Comparison of ENCODE assay signal across 15 mouse cellular contexts in the genomic region with DNA sequence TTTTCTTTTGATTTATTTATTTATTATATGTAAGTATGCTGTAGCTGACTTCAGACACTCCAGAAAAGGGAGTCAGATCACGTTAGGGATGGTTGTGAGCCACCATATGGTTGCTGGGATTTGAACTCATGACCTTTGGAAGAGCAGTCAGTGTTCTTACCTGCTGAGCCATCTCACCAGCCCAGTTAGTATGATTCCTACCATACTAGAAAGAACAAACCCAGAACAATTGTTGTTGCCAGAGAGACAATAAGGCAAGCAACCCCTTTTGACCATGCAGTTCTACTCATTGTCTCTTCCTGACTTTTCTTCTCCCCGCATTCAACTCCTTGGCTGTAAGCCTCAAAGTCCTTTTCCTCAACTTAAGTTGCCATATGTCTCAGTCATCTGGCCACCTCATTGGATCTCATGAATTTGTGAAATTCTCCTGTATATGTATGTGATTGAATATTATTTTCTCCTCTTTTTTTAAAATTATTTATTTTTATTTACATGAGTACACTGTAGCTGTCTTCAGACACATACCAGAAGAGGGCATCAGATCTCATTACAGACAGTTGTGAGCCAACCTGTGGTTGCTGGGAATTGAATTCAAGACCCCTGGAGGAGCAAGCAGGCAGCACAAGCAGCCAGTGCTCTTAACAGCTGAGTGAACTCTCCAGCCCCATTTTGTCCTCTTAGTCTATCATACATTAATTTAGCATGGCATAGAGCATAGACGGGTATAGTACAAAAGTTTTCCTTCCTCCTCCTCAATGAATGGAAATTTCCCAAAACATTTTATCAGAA. TPM values are rescaled to one million over a fixed set of nuclear protein-coding genes. Genes with fewer than 3 reads are reported as not detected.
DNase-seq lines count a peak whose midpoint lies in the region; ATAC-seq and TF ChIP-seq lines count a peak whose summit lies in the region.
"Had no signal": no experiment of that assay in that cellular context is flagged by ENCODE, and none has a peak within 500 bp of the region (broad histone marks: within the 10 kb centered on the region; RNA-seq: fewer than 3 reads in every experiment).

No protein-coding gene starts in this region.

- no peaks in the 10 kb centered on the region for H3K36me3 ChIP-seq in liver, embryonic 14.5 days (replicated peaks; ENCODE audit: control insufficient read depth, insufficient read depth, low read depth)
- H3K36me3 ChIP-seq in liver, embryonic 11.5 days (ENCODE audit: control insufficient read depth, insufficient read depth, low read length): no peaks in the 10 kb centered on the region
- H3K36me3 ChIP-seq: forebrain, embryonic 15.5 days; lung, embryonic 15.5 days had no signal

- H3K27ac ChIP-seq in liver, embryonic 14.5 days: no peak overlapping the region
- no peak overlapping the region for H3K27ac ChIP-seq in liver, embryonic 11.5 days (ENCODE audit: low read depth, low read length)
- H3K27ac ChIP-seq: forebrain, embryonic 15.5 days; left cerebral cortex, adult 2 months had no signal

- H3K4me3 ChIP-seq in liver, embryonic 14.5 days (ENCODE audit: insufficient read depth in 1 of 2, low read depth in 2 of 2, low read length in 2 of 2): no peak overlapping the region
- no peak overlapping the region for H3K4me3 ChIP-seq in liver, embryonic 11.5 days (ENCODE audit: low read depth, low read length)
- H3K4me3 ChIP-seq: forebrain, embryonic 15.5 days; left cerebral cortex, adult 2 months; lung, embryonic 15.5 days had no signal

- no peak overlapping the region for H3K4me2 ChIP-seq in liver, embryonic 14.5 days (ENCODE audit: low read depth)
- H3K4me2 ChIP-seq in liver, embryonic 11.5 days: no peak overlapping the region
- H3K4me2 ChIP-seq: forebrain, embryonic 15.5 days had no signal

- 59% methylated on average over 3 of the region's 3 CpGs for WGBS in liver, embryonic 14.5 days (ENCODE audit: insufficient replicate concordance)
- 80% methylated on average over 3 of the region's 3 CpGs for WGBS in liver, embryonic 11.5 days

- no peak for TF ChIP-seq EP300 in liver, embryonic 14.5 days (IDR thresholded peaks at IDR 0.05; ENCODE audit: low read depth)

- H3K4me1 ChIP-seq in liver, embryonic 14.5 days (replicated peaks; ENCODE audit: control insufficient read depth in 2 of 2, insufficient read depth in 2 of 2, low read length in 1 of 2): peaks cover 0 to 18% of the 10 kb centered on the region in 2 experiments; a peak in 2 of 4 replicates
- peaks cover 3% of the 10 kb centered on the region for H3K4me1 ChIP-seq in liver, embryonic 11.5 days (replicated peaks; ENCODE audit: control insufficient read depth, insufficient read depth, low read length)

- H3K9me3 ChIP-seq in liver, embryonic 14.5 days (ENCODE audit: control insufficient read depth, low read length): no peaks in the 10 kb centered on the region
- no peaks in the 10 kb centered on the region for H3K9me3 ChIP-seq in liver, embryonic 11.5 days (ENCODE audit: control insufficient read depth, low read length)
- H3K9me3 ChIP-seq: forebrain, embryonic 15.5 days; lung, embryonic 15.5 days had no signal

- H3K27me3 ChIP-seq in liver, embryonic 14.5 days (ENCODE audit: control insufficient read depth, insufficient read depth, low read length): no peaks in the 10 kb centered on the region
- no peaks in the 10 kb centered on the region for H3K27me3 ChIP-seq in liver, embryonic 11.5 days (replicated peaks; ENCODE audit: control insufficient read depth, insufficient read depth, low read length)
- H3K27me3 ChIP-seq: forebrain, embryonic 15.5 days; lung, embryonic 15.5 days had no signal

- no peak for DNase-seq in liver, embryonic 14.5 days (ENCODE audit: low read depth in 3 of 3, low spot score in 3 of 3)
- DNase-seq in liver, embryonic 11.5 days (ENCODE audit: low spot score): no peak
- DNase-seq in CD4-positive helper T cell, adult 2 months (ENCODE audit: low read depth, low spot score): peak; percentile 27
- DNase-seq in ES-CJ7 (ENCODE audit: low read depth, low spot score): peak; percentile 73
- DNase-seq in naive thymus-derived CD4-positive, alpha-beta T cell, adult 2 months (ENCODE audit: low read depth): peak; percentile 37
- no peak for DNase-seq in urinary bladder, adult 18-20 months (ENCODE audit: low spot score in 2 of 2)
- DNase-seq in urinary bladder, postnatal 4 days (ENCODE audit: low spot score in 2 of 2): no peak
- DNase-seq: cerebellum, postnatal 36 days; heart, postnatal 10 days; kidney, postnatal 36 days; right cerebral cortex, postnatal 25 days; thymus, postnatal 25 days had no signal

- H3K9ac ChIP-seq in liver, embryonic 14.5 days (replicated peaks): no peak overlapping the region
- no peak overlapping the region for H3K9ac ChIP-seq in liver, embryonic 11.5 days (ENCODE audit: low read depth, low read length)
- H3K9ac ChIP-seq: forebrain, embryonic 15.5 days; lung, embryonic 15.5 days had no signal

- ATAC-seq in liver, embryonic 14.5 days (ENCODE audit: insufficient read depth): no peak
- no peak for ATAC-seq in liver, embryonic 11.5 days (replicated peaks; ENCODE audit: low FRiP score)
- ATAC-seq: forebrain, embryonic 15.5 days had no signal

- TF ChIP-seq CTCF in liver, embryonic 14.5 days (IDR thresholded peaks at IDR 0.05; ENCODE audit: low read depth): 0 out of 2 replicates have a peak, but pooled peaks have one; percentile 9

RNA-seq across cellular contexts. Expression of a gene that starts 1.4 kb away (rescaled TPM):
- 2.7 and 4.7 TPM in 2 replicates for polyA plus RNA-seq in liver, embryonic 14.5 days (2012; rRNA removed)
- 11.3 and 11.7 TPM in 2 replicates for polyA plus RNA-seq in liver, embryonic 14.5 days (2014; fragmentation: Nextera tagmentation; extraction: Ambion mirVana)
- polyA plus RNA-seq in liver, embryonic 11.5 days (2014; fragmentation: Nextera tagmentation; extraction: Ambion mirVana): 24.2 and 30.8 TPM in 2 replicates

RNA-seq across cellular contexts. Expression of a gene that starts 5.8 kb away (rescaled TPM):
- polyA plus RNA-seq in liver, embryonic 14.5 days (2012; rRNA removed): 1.4 and 1.9 TPM in 2 replicates
- polyA plus RNA-seq in liver, embryonic 14.5 days (2014; fragmentation: Nextera tagmentation; extraction: Ambion mirVana): 4.2 and 4.3 TPM in 2 replicates
- polyA plus RNA-seq in liver, embryonic 11.5 days (2014; fragmentation: Nextera tagmentation; extraction: Ambion mirVana): 8.4 and 10.7 TPM in 2 replicates

RNA-seq across cellular contexts. Expression of a gene that starts 38.2 kb away (rescaled TPM):
- not detected in 2 replicates for polyA plus RNA-seq in liver, embryonic 14.5 days (2012; rRNA removed)
- not detected in 2 replicates for polyA plus RNA-seq in liver, embryonic 14.5 days (2014; fragmentation: Nextera tagmentation; extraction: Ambion mirVana)
- polyA plus RNA-seq in liver, embryonic 11.5 days (2014; fragmentation: Nextera tagmentation; extraction: Ambion mirVana): 0.11 and 0.17 TPM in 2 replicates

Comparison
In these comparisons a context has a peak if more than half of its experiments do, and no peak if none do; other contexts are left out.
1. DNase-seq: peak in CD4-positive helper T cell, adult 2 months (single experiment), ES-CJ7 (single experiment) and naive thymus-derived CD4-positive, alpha-beta T cell, adult 2 months (single experiment); none in liver, embryonic 14.5 days (0 of 3), liver, embryonic 11.5 days (single experiment), urinary bladder, adult 18-20 months (0 of 2) and urinary bladder, postnatal 4 days (0 of 2).